25 mouse cellular contexts compared by ENCODE assay signal in genomic region chr13:35420076-35420475, GRCm38 (mm10).
"Had no signal": no experiment of that assay in that cellular context is flagged by ENCODE, and none has a peak within 500 bp of the region (broad histone marks: within the 10 kb centered on the region; RNA-seq: fewer than 3 reads in every experiment).

No protein-coding gene starts in this region.

- ATAC-seq: hindbrain, embryonic 16.5 days; intestine, embryonic 15.5 days; intestine, postnatal 0 days had no signal

- DNase-seq: gastrocnemius, postnatal 14 days; gastrocnemius, postnatal 36 days; heart, adult 18-20 months; heart, postnatal 10 days; heart, postnatal 4 days; kidney, adult 18-20 months; kidney, adult 8-10 months; kidney, postnatal 10 days; kidney, postnatal 25 days; kidney, postnatal 4 days; liver; liver, embryonic 13.5 days had no signal

- H3K36me3 ChIP-seq: heart, embryonic 10.5 days; heart, embryonic 12.5 days; hindbrain, embryonic 10.5 days; hindbrain, embryonic 12.5 days; intestine, embryonic 15.5 days; limb, embryonic 13.5 days; liver, embryonic 13.5 days; liver, embryonic 15.5 days had no signal

- H3K4me1 ChIP-seq: heart, embryonic 10.5 days; heart, embryonic 12.5 days; hindbrain, embryonic 10.5 days; hindbrain, embryonic 12.5 days; intestine, embryonic 15.5 days; limb, embryonic 13.5 days; liver, embryonic 13.5 days; liver, embryonic 15.5 days had no signal

- H3K27ac ChIP-seq: heart, embryonic 10.5 days; hindbrain, embryonic 10.5 days; hindbrain, embryonic 12.5 days; hindbrain, embryonic 14.5 days; intestine, embryonic 15.5 days; layer of hippocampus, adult 2 months; left cerebral cortex, adult 2 months; limb, embryonic 13.5 days; liver, embryonic 13.5 days; liver, embryonic 15.5 days had no signal

- H3K4me2 ChIP-seq: heart, embryonic 12.5 days; hindbrain, embryonic 12.5 days; hindbrain, embryonic 14.5 days; intestine, embryonic 15.5 days; limb, embryonic 13.5 days; liver, embryonic 11.5 days; liver, embryonic 13.5 days; liver, embryonic 15.5 days had no signal

- H3K9me3 ChIP-seq: heart, embryonic 10.5 days; heart, embryonic 12.5 days; hindbrain, embryonic 10.5 days; hindbrain, embryonic 12.5 days; intestine, embryonic 15.5 days; limb, embryonic 13.5 days; liver, embryonic 13.5 days; liver, embryonic 15.5 days had no signal

- H3K9ac ChIP-seq: heart, embryonic 12.5 days; hindbrain, embryonic 12.5 days; hindbrain, embryonic 14.5 days; intestine, embryonic 15.5 days; limb, embryonic 13.5 days; liver, embryonic 13.5 days; liver, embryonic 15.5 days had no signal

- H3K4me3 ChIP-seq: heart, embryonic 10.5 days; heart, embryonic 12.5 days; hindbrain, embryonic 10.5 days; hindbrain, embryonic 12.5 days; intestine, embryonic 15.5 days; layer of hippocampus, adult 2 months; left cerebral cortex, adult 2 months; limb, embryonic 13.5 days; liver, embryonic 13.5 days; liver, embryonic 15.5 days had no signal

- H3K27me3 ChIP-seq: heart, embryonic 12.5 days; hindbrain, embryonic 12.5 days; intestine, embryonic 15.5 days; limb, embryonic 13.5 days; liver, embryonic 13.5 days; liver, embryonic 15.5 days had no signal
